Mouse (Mus musculus): ENCODE measurements around the gene Smad1. TPM values are rescaled to one million over a fixed set of nuclear protein-coding genes. Genes with fewer than 3 reads are reported as not detected.

Smad1 gene
- polyA plus RNA-seq, 1 experiment: 48.0 TPM

- 96% methylated on average over 8 of the region's 8 CpGs for WGBS
- Histone ChIP-seq H3K27me3 (ENCODE audit: control insufficient read depth, insufficient read depth, low read length) (no peaks in the 10 kb centered on the region), H3K4me3 (ENCODE audit: control insufficient read depth, insufficient read depth, low read length) (no peak overlapping the region), H3K27ac (ENCODE audit: control insufficient read depth, insufficient read depth, low read length) (no peak overlapping the region), H3K36me3 (ENCODE audit: control insufficient read depth, insufficient read depth, low read length) (no peaks in the 10 kb centered on the region; the same call in 1 of the 2 replicates), H3K4me1 (replicated peaks; ENCODE audit: control insufficient read depth, insufficient read depth, low read length) (peaks cover 13% of the 10 kb centered on the region)
- no peak for DNase-seq
- TF ChIP-seq POLR2A (IDR thresholded peaks at IDR 0.05; ENCODE audit: control insufficient read depth, extremely low read depth, insufficient read depth, low read length, poor library complexity): no peak
- TF ChIP-seq CTCF (IDR thresholded peaks at IDR 0.05; ENCODE audit: borderline replicate concordance, control insufficient read depth, extremely low read depth, insufficient read depth, low read length, poor library complexity): no peak
These were observed 34.5 kb downstream of the Smad1 start for GRCm38 (mm10) chr8:79364806-79365205.

- Histone ChIP-seq H3K27me3 (ENCODE audit: control insufficient read depth, insufficient read depth, low read length) (no peaks in the 10 kb centered on the region), H3K36me3 (ENCODE audit: control insufficient read depth, insufficient read depth, low read length) (no peaks in the 10 kb centered on the region), H3K27ac (ENCODE audit: control insufficient read depth, insufficient read depth, low read length) (no peak overlapping the region), H3K4me1 (replicated peaks; ENCODE audit: control insufficient read depth, insufficient read depth, low read length) (peaks cover 9% of the 10 kb centered on the region), H3K4me3 (ENCODE audit: control insufficient read depth, insufficient read depth, low read length) (no peak overlapping the region)
- no peak for TF ChIP-seq CTCF (IDR thresholded peaks at IDR 0.05; ENCODE audit: borderline replicate concordance, control insufficient read depth, extremely low read depth, insufficient read depth, low read length, poor library complexity)
- no peak for TF ChIP-seq POLR2A (IDR thresholded peaks at IDR 0.05; ENCODE audit: control insufficient read depth, extremely low read depth, insufficient read depth, low read length, poor library complexity)
- WGBS: 50% methylated on average over 2 of the region's 2 CpGs
- DNase-seq: no peak
These were observed 36.9 kb downstream of the Smad1 start for GRCm38 (mm10) chr8:79362430-79362829.

- no peak for DNase-seq
These were observed 38.4 kb downstream of the Smad1 start for GRCm38 (mm10) chr8:79360774-79361527.

GRCm38 (mm10) chr8:79360302-79360701, 39.0 kb downstream of the Smad1 start:
- H3K4me1 ChIP-seq (replicated peaks; ENCODE audit: control insufficient read depth, insufficient read depth, low read length): no peaks in the 10 kb centered on the region
- H3K27me3 ChIP-seq (ENCODE audit: control insufficient read depth, insufficient read depth, low read length): no peaks in the 10 kb centered on the region
- no peak overlapping the region for H3K27ac ChIP-seq (ENCODE audit: control insufficient read depth, insufficient read depth, low read length)
- no peak overlapping the region for H3K4me3 ChIP-seq (ENCODE audit: control insufficient read depth, insufficient read depth, low read length)
- DNase-seq: no peak
- no peaks in the 10 kb centered on the region for H3K36me3 ChIP-seq (ENCODE audit: control insufficient read depth, insufficient read depth, low read length)
- WGBS: 89% methylated on average over 9 of the region's 9 CpGs
- TF ChIP-seq CTCF (IDR thresholded peaks at IDR 0.05; ENCODE audit: borderline replicate concordance, control insufficient read depth, extremely low read depth, insufficient read depth, low read length, poor library complexity): no peak
- TF ChIP-seq POLR2A (IDR thresholded peaks at IDR 0.05; ENCODE audit: control insufficient read depth, extremely low read depth, insufficient read depth, low read length, poor library complexity): no peak

More at GRCm38 (mm10) chr8:79360774-79361527, 38.4 kb downstream of the Smad1 start:
- Histone ChIP-seq H3K36me3 (ENCODE audit: control insufficient read depth, insufficient read depth, low read length) (no peaks in the 10 kb centered on the region), H3K4me1 (replicated peaks; ENCODE audit: control insufficient read depth, insufficient read depth, low read length) (0 out of 2 replicates have a peak, but pooled peaks cover 4% of the 10 kb centered on the region), H3K27ac (ENCODE audit: control insufficient read depth, insufficient read depth, low read length) (no peak overlapping the region), H3K4me3 (ENCODE audit: control insufficient read depth, insufficient read depth, low read length) (no peak overlapping the region), H3K27me3 (ENCODE audit: control insufficient read depth, insufficient read depth, low read length) (no peaks in the 10 kb centered on the region)
- 91% methylated on average over 6 of the region's 6 CpGs for WGBS
- TF ChIP-seq CTCF (IDR thresholded peaks at IDR 0.05; ENCODE audit: borderline replicate concordance, control insufficient read depth, extremely low read depth, insufficient read depth, low read length, poor library complexity) (no peak), POLR2A (IDR thresholded peaks at IDR 0.05; ENCODE audit: control insufficient read depth, extremely low read depth, insufficient read depth, low read length, poor library complexity) (no peak)

GRCm38 (mm10) chr8:79355721-79356434, 43.4 kb downstream of the Smad1 start:
- TF ChIP-seq POLR2A (IDR thresholded peaks at IDR 0.05; ENCODE audit: control insufficient read depth, extremely low read depth, insufficient read depth, low read length, poor library complexity): no peak
- TF ChIP-seq CTCF (IDR thresholded peaks at IDR 0.05; ENCODE audit: borderline replicate concordance, control insufficient read depth, extremely low read depth, insufficient read depth, low read length, poor library complexity): no peak
- Histone ChIP-seq H3K4me1 (replicated peaks; ENCODE audit: control insufficient read depth, insufficient read depth, low read length) (no peaks in the 10 kb centered on the region), H3K4me3 (ENCODE audit: control insufficient read depth, insufficient read depth, low read length) (no peak overlapping the region), H3K27me3 (ENCODE audit: control insufficient read depth, insufficient read depth, low read length) (no peaks in the 10 kb centered on the region), H3K27ac (ENCODE audit: control insufficient read depth, insufficient read depth, low read length) (no peak overlapping the region), H3K36me3 (ENCODE audit: control insufficient read depth, insufficient read depth, low read length) (no peaks in the 10 kb centered on the region)
- DNase-seq: no peak
- 92% methylated on average over 16 of the region's 16 CpGs for WGBS

- 93% methylated on average over 7 of the region's 7 CpGs for WGBS
These were observed 45.3 kb downstream of the Smad1 start for GRCm38 (mm10) chr8:79354009-79354408.

More at GRCm38 (mm10) chr8:79354009-79354408, 45.3 kb downstream of the Smad1 start:
- TF ChIP-seq CTCF (IDR thresholded peaks at IDR 0.05; ENCODE audit: borderline replicate concordance, control insufficient read depth, extremely low read depth, insufficient read depth, low read length, poor library complexity) (no peak), POLR2A (IDR thresholded peaks at IDR 0.05; ENCODE audit: control insufficient read depth, extremely low read depth, insufficient read depth, low read length, poor library complexity) (no peak)
- no peaks in the 10 kb centered on the region for H3K4me1 ChIP-seq (replicated peaks; ENCODE audit: control insufficient read depth, insufficient read depth, low read length)
- no peak overlapping the region for H3K27ac ChIP-seq (ENCODE audit: control insufficient read depth, insufficient read depth, low read length)
- DNase-seq: no peak
- no peak overlapping the region for H3K4me3 ChIP-seq (ENCODE audit: control insufficient read depth, insufficient read depth, low read length)
- no peaks in the 10 kb centered on the region for H3K27me3 ChIP-seq (ENCODE audit: control insufficient read depth, insufficient read depth, low read length)
- no peaks in the 10 kb centered on the region for H3K36me3 ChIP-seq (ENCODE audit: control insufficient read depth, insufficient read depth, low read length)
